Mouse (Mus musculus): Measurements from ENCODE around the gene Zfp12. TPM values are rescaled to one million over a fixed set of nuclear protein-coding genes. Genes with fewer than 3 reads are reported as not detected.

Zfp12 gene
- polyA plus RNA-seq, 1 experiment: 12.4 TPM

- Histone ChIP-seq H3K27me3 (ENCODE audit: control insufficient read depth, insufficient read depth, low read length, poor library complexity, severe bottlenecking) (peaks cover 14% of the 10 kb centered on the region), H3K4me1 (ENCODE audit: control insufficient read depth, insufficient read depth, low read length) (no peaks in the 10 kb centered on the region), H3K4me3 (ENCODE audit: low read depth, low read length) (peak overlapping the region; percentile 22), H3K9ac (ENCODE audit: low read depth, poor library complexity, severe bottlenecking) (peak overlapping the region; percentile 64; the same call in 1 of the 2 replicates), H3K27ac (ENCODE audit: insufficient read depth, low read length) (no peak overlapping the region), H3K9me3 (replicated peaks; ENCODE audit: control insufficient read depth, insufficient read depth, low read length, poor library complexity, severe bottlenecking) (no peaks in the 10 kb centered on the region), H3K36me3 (ENCODE audit: control insufficient read depth, insufficient read depth, low read length, poor library complexity, severe bottlenecking) (no peaks in the 10 kb centered on the region)
- TF ChIP-seq POLR2A (IDR thresholded peaks at IDR 0.05; ENCODE audit: insufficient read depth, low read length) (no peak), EP300 (IDR thresholded peaks at IDR 0.05; ENCODE audit: insufficient read depth, low read depth, low read length) (no peak), CTCF (IDR thresholded peaks at IDR 0.05; ENCODE audit: low read depth, low read length) (no peak)
Measured at GRCm38 (mm10) chr5:143255131-143255519, 20.2 kb downstream of the Zfp12 start.

GRCm38 (mm10) chr5:143255802-143256201, 20.8 kb downstream of the Zfp12 start:
- Histone ChIP-seq H3K27me3 (ENCODE audit: control insufficient read depth, insufficient read depth, low read length, poor library complexity, severe bottlenecking) (peaks cover 14% of the 10 kb centered on the region), H3K9me3 (replicated peaks; ENCODE audit: control insufficient read depth, insufficient read depth, low read length, poor library complexity, severe bottlenecking) (no peaks in the 10 kb centered on the region), H3K9ac (ENCODE audit: low read depth, poor library complexity, severe bottlenecking) (no peak overlapping the region), H3K36me3 (ENCODE audit: control insufficient read depth, insufficient read depth, low read length, poor library complexity, severe bottlenecking) (no peaks in the 10 kb centered on the region), H3K4me1 (ENCODE audit: control insufficient read depth, insufficient read depth, low read length) (no peaks in the 10 kb centered on the region), H3K27ac (ENCODE audit: insufficient read depth, low read length) (no peak overlapping the region), H3K4me3 (ENCODE audit: low read depth, low read length) (no peak overlapping the region)
- no peak for TF ChIP-seq EP300 (IDR thresholded peaks at IDR 0.05; ENCODE audit: insufficient read depth, low read depth, low read length)
- TF ChIP-seq POLR2A (IDR thresholded peaks at IDR 0.05; ENCODE audit: insufficient read depth, low read length): no peak
- TF ChIP-seq CTCF (IDR thresholded peaks at IDR 0.05; ENCODE audit: low read depth, low read length): no peak

GRCm38 (mm10) chr5:143261636-143262035, 26.7 kb downstream of the Zfp12 start:
- Histone ChIP-seq H3K9me3 (replicated peaks; ENCODE audit: control insufficient read depth, insufficient read depth, low read length, poor library complexity, severe bottlenecking) (no peaks in the 10 kb centered on the region), H3K4me3 (ENCODE audit: low read depth, low read length) (no peak overlapping the region), H3K4me1 (ENCODE audit: control insufficient read depth, insufficient read depth, low read length) (no peaks in the 10 kb centered on the region), H3K27me3 (ENCODE audit: control insufficient read depth, insufficient read depth, low read length, poor library complexity, severe bottlenecking) (no peaks in the 10 kb centered on the region), H3K27ac (ENCODE audit: insufficient read depth, low read length) (no peak overlapping the region), H3K9ac (ENCODE audit: low read depth, poor library complexity, severe bottlenecking) (no peak overlapping the region), H3K36me3 (ENCODE audit: control insufficient read depth, insufficient read depth, low read length, poor library complexity, severe bottlenecking) (no peaks in the 10 kb centered on the region)
- TF ChIP-seq POLR2A (IDR thresholded peaks at IDR 0.05; ENCODE audit: insufficient read depth, low read length): no peak
- TF ChIP-seq EP300 (IDR thresholded peaks at IDR 0.05; ENCODE audit: insufficient read depth, low read depth, low read length): no peak
- no peak for TF ChIP-seq CTCF (IDR thresholded peaks at IDR 0.05; ENCODE audit: low read depth, low read length)

DNA sequence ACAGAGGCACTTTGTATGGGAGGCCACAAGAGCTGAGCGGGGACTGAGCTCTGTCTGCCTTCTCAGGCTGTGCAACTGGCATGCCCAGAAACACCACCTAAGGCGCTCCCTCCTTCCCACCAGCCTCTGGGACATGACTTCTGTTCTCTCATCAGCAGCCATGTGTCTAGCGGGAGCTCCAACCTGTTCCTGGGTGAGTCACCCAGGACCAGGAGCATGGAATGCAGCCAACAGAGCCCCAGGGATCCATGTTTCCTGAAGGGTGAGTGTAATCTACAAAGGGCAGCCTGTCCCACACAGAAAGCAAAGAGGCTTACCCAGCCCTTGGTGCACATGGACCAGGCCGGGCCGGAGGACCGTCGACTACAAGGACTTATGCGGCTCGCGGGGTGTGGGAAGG, 29.7 kb downstream of the Zfp12 start:
- Histone ChIP-seq H3K27ac (ENCODE audit: insufficient read depth, low read length) (no peak overlapping the region), H3K27me3 (ENCODE audit: control insufficient read depth, insufficient read depth, low read length, poor library complexity, severe bottlenecking) (peaks cover under 1% of the 10 kb centered on the region; the same call in 1 of the 2 replicates), H3K4me3 (ENCODE audit: low read depth, low read length) (no peak overlapping the region), H3K4me1 (ENCODE audit: control insufficient read depth, insufficient read depth, low read length) (no peaks in the 10 kb centered on the region), H3K9ac (ENCODE audit: low read depth, poor library complexity, severe bottlenecking) (no peak overlapping the region), H3K36me3 (ENCODE audit: control insufficient read depth, insufficient read depth, low read length, poor library complexity, severe bottlenecking) (no peaks in the 10 kb centered on the region), H3K9me3 (replicated peaks; ENCODE audit: control insufficient read depth, insufficient read depth, low read length, poor library complexity, severe bottlenecking) (no peaks in the 10 kb centered on the region)
- TF ChIP-seq CTCF (IDR thresholded peaks at IDR 0.05; ENCODE audit: low read depth, low read length) (no peak), POLR2A (IDR thresholded peaks at IDR 0.05; ENCODE audit: insufficient read depth, low read length) (no peak), EP300 (IDR thresholded peaks at IDR 0.05; ENCODE audit: insufficient read depth, low read depth, low read length) (no peak)

DNA sequence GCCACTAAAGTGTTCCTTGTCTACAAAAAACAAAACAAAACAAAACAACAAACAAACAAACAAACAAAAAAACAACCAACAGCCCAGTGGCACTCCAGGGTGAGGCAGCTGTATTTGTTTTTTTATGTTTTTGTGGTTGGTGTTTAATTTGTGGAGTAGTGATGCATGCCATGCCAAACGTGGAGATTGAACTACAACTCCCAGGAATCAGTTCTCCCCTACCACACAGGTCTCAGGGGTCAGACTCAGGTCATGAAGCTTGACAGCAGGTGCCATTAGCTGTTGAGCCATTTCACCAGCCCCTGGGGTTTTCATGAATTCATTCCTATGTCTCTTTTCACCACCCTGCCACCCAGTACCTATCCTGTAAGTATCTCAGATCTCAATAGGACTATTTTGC, 30.4 kb downstream of the Zfp12 start:
- no peaks in the 10 kb centered on the region for H3K4me1 ChIP-seq (ENCODE audit: control insufficient read depth, insufficient read depth, low read length)
- H3K27me3 ChIP-seq (ENCODE audit: control insufficient read depth, insufficient read depth, low read length, poor library complexity, severe bottlenecking): peaks cover 2% of the 10 kb centered on the region; the same call in 1 of the 2 replicates
- no peaks in the 10 kb centered on the region for H3K9me3 ChIP-seq (replicated peaks; ENCODE audit: control insufficient read depth, insufficient read depth, low read length, poor library complexity, severe bottlenecking)
- H3K36me3 ChIP-seq (ENCODE audit: control insufficient read depth, insufficient read depth, low read length, poor library complexity, severe bottlenecking): no peaks in the 10 kb centered on the region
- no peak overlapping the region for H3K9ac ChIP-seq (ENCODE audit: low read depth, poor library complexity, severe bottlenecking)
- no peak overlapping the region for H3K27ac ChIP-seq (ENCODE audit: insufficient read depth, low read length)
- TF ChIP-seq POLR2A (IDR thresholded peaks at IDR 0.05; ENCODE audit: insufficient read depth, low read length): no peak
- no peak for TF ChIP-seq EP300 (IDR thresholded peaks at IDR 0.05; ENCODE audit: insufficient read depth, low read depth, low read length)
- TF ChIP-seq CTCF (IDR thresholded peaks at IDR 0.05; ENCODE audit: low read depth, low read length): no peak
- no peak overlapping the region for H3K4me3 ChIP-seq (ENCODE audit: low read depth, low read length)

DNA sequence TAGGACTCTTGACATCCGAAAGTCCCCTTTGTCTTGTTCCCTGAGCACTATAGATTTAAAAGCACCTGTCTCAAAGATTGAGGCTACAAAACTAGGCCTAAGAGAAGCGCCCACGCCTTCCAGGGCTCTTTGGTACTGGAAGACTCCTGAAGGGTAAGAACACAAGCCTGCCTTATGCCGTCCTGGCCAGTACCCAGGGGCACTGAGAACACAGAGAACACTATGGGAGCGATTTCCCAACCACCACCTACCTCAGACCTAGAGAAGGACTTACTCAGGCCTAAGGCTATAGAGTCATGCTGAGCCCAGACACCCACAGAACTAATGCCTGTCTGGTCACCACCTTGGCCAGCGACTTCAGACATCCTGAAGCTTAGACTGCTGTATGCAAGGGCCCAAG, 31.8 kb downstream of the Zfp12 start:
- H3K4me1 ChIP-seq (ENCODE audit: control insufficient read depth, insufficient read depth, low read length): no peaks in the 10 kb centered on the region
- H3K4me3 ChIP-seq (ENCODE audit: low read depth, low read length): no peak overlapping the region
- peaks cover 2% of the 10 kb centered on the region; the same call in 1 of the 2 replicates for H3K27me3 ChIP-seq (ENCODE audit: control insufficient read depth, insufficient read depth, low read length, poor library complexity, severe bottlenecking)
- no peak overlapping the region for H3K9ac ChIP-seq (ENCODE audit: low read depth, poor library complexity, severe bottlenecking)
- H3K27ac ChIP-seq (ENCODE audit: insufficient read depth, low read length): no peak overlapping the region
- no peak for TF ChIP-seq CTCF (IDR thresholded peaks at IDR 0.05; ENCODE audit: low read depth, low read length)
- H3K9me3 ChIP-seq (replicated peaks; ENCODE audit: control insufficient read depth, insufficient read depth, low read length, poor library complexity, severe bottlenecking): no peaks in the 10 kb centered on the region
- H3K36me3 ChIP-seq (ENCODE audit: control insufficient read depth, insufficient read depth, low read length, poor library complexity, severe bottlenecking): no peaks in the 10 kb centered on the region
